Mouse (Mus musculus) layer of hippocampus, adult 9-11 months (tissue): ENCODE measurements around the gene Syt7.

Experiments used
- DNase-seq: peaks from one replicate; pipeline ENCODE4 v3.0.0; 2022

Gene Syt7

GRCm38 (mm10) chr19:10459907-10460306, 71.0 kb downstream of the Syt7 start:
- peak; percentile 74 for DNase-seq

- DNase-seq, result no peak
Observed at GRCm38 (mm10) chr19:10461584-10461983, 72.7 kb downstream of the Syt7 start.

- no peak for DNase-seq
Observed at GRCm38 (mm10) chr19:10464427-10464826, 75.5 kb downstream of the Syt7 start.

GRCm38 (mm10) chr19:10469171-10469658, 80.3 kb downstream of the Syt7 start:
- DNase-seq, result peak; percentile 74

- DNase-seq, result peak; percentile 55
Observed at GRCm38 (mm10) chr19:10472958-10473357, 84.1 kb downstream of the Syt7 start.

- DNase-seq, result no peak
Observed at GRCm38 (mm10) chr19:10473779-10474178, 84.9 kb downstream of the Syt7 start.

GRCm38 (mm10) chr19:10479541-10479940, 90.7 kb downstream of the Syt7 start:
- no peak for DNase-seq

GRCm38 (mm10) chr19:10482703-10483102, 93.8 kb downstream of the Syt7 start, which contains the start of gene Ppp1r32:
Ppp1r32 (minus strand) TSS chr19:10482928.
- no peak for DNase-seq

- DNase-seq, result peak; percentile 57
Observed at GRCm38 (mm10) chr19:10486264-10486738, 97.4 kb downstream of the Syt7 start.

- no peak for DNase-seq
Observed at GRCm38 (mm10) chr19:10495670-10496069, 106.8 kb downstream of the Syt7 start.

GRCm38 (mm10) chr19:10496976-10497375, 108.1 kb downstream of the Syt7 start:
- DNase-seq, result no peak

- no peak for DNase-seq
Observed at GRCm38 (mm10) chr19:10497512-10498160, 108.7 kb downstream of the Syt7 start.

GRCm38 (mm10) chr19:10500581-10500980, 111.7 kb downstream of the Syt7 start:
- no peak for DNase-seq

GRCm38 (mm10) chr19:10502571-10502970, 113.7 kb downstream of the Syt7 start:
- DNase-seq, result no peak
